13 mouse cellular contexts compared by ENCODE assay signal in the genomic region with DNA sequence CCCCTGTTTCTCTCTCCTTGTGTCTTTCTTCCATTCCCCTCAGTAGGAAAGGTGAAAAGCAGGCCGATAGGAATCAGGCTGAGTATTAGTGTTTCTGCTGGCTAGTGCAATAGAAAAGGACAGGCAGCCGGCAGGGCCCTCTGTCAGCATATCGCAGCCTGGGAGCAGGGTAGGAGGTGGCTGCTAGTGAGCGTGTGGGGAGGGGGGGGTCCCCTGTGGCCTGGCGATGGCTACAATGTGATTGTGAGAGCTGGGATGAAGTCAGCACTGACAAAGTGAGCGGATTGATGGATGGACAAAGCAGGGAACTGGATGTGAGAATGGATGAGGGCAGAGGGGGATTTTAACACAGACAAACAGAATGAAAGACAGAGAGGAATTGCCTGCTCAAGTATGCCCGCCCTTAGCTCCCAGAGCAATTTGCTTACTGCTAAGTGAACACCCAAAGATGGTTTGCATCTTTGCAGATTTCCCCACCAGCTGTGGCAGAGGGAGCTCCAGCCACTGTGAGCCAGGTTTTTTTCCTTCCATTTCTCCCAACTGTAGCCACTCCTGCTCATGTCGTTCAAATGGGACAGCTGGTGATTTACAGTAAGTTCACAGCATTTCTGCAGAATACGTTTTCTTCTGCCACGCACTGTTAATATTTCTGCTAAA.
A peak's percentile ranks its signal among the peaks of the same experiment; 100 is the strongest.
DNase-seq lines count a peak whose midpoint lies in the region; ATAC-seq lines count a peak whose summit lies in the region.
"Had no signal": no experiment of that assay in that cellular context is flagged by ENCODE, and none has a peak within 500 bp of the region (broad histone marks: within the 10 kb centered on the region; RNA-seq: fewer than 3 reads in every experiment).

No protein-coding gene starts in this region.

- no peak overlapping the region for H3K9ac ChIP-seq in midbrain, embryonic 11.5 days (ENCODE audit: low read length)
- H3K9ac ChIP-seq: embryonic facial prominence, embryonic 15.5 days; limb, embryonic 12.5 days had no signal

- no peaks in the 10 kb centered on the region for H3K9me3 ChIP-seq in midbrain, embryonic 11.5 days (ENCODE audit: control insufficient read depth, low read length)
- H3K9me3 ChIP-seq: embryonic facial prominence, embryonic 15.5 days; limb, embryonic 12.5 days had no signal

- no peak overlapping the region; the same call in 1 of the 2 replicates for H3K4me2 ChIP-seq in midbrain, embryonic 11.5 days
- H3K4me2 ChIP-seq: embryonic facial prominence, embryonic 15.5 days; limb, embryonic 12.5 days had no signal

- ATAC-seq in midbrain, embryonic 11.5 days (ENCODE audit: low FRiP score) = peak; percentile 87
- ATAC-seq: Patski had no signal

- no peaks in the 10 kb centered on the region for H3K36me3 ChIP-seq in midbrain, embryonic 11.5 days (ENCODE audit: control insufficient read depth, insufficient read depth, low read length)
- H3K36me3 ChIP-seq: embryonic facial prominence, embryonic 15.5 days; limb, embryonic 12.5 days had no signal

- peak; percentile 2 to 3 for DNase-seq in heart, adult 18-20 months
- no peak for DNase-seq in heart, postnatal 36 days
- DNase-seq in retina, embryonic 14.5 days (ENCODE audit: low spot score) = peak; percentile 25
- no peak for DNase-seq in retina, postnatal 1 day
- peak; percentile 93 for DNase-seq in midbrain, embryonic 11.5 days (ENCODE audit: low spot score, missing footprints)
- no peak for DNase-seq in urinary bladder, postnatal 10 days (ENCODE audit: low spot score)
- no peak for DNase-seq in thymus, postnatal 0 days (ENCODE audit: low spot score)
- DNase-seq in spleen, adult 12 weeks (ENCODE audit: low spot score) = no peak
- DNase-seq: kidney, adult 9 months had no signal

- WGBS in midbrain, embryonic 11.5 days = 28% methylated on average over 10 of the region's 10 CpGs

- no peak overlapping the region; the same call in 1 of the 2 replicates for H3K27ac ChIP-seq in midbrain, embryonic 11.5 days (ENCODE audit: low read depth, low read length)
- H3K27ac ChIP-seq: embryonic facial prominence, embryonic 15.5 days; limb, embryonic 12.5 days had no signal

- no peak overlapping the region for H3K4me3 ChIP-seq in midbrain, embryonic 11.5 days (ENCODE audit: low read depth, low read length)
- H3K4me3 ChIP-seq: embryonic facial prominence, embryonic 15.5 days; limb, embryonic 12.5 days; myocyte had no signal

- no peaks in the 10 kb centered on the region for H3K27me3 ChIP-seq in midbrain, embryonic 11.5 days (ENCODE audit: control insufficient read depth, insufficient read depth, low read length)
- H3K27me3 ChIP-seq: embryonic facial prominence, embryonic 15.5 days; Patski had no signal

- H3K4me1 ChIP-seq in midbrain, embryonic 11.5 days (ENCODE audit: control insufficient read depth, insufficient read depth, low read length) = peaks cover 2% of the 10 kb centered on the region; the same call in 1 of the 2 replicates

- intact Hi-C loops in heart, postnatal 36 days (cut with DNase I) = no loop called here

Comparison
In these comparisons a context has a peak if more than half of its experiments do, and no peak if none do; other contexts are left out.
1. DNase-seq: peak in heart, adult 18-20 months (2 of 2), retina, embryonic 14.5 days (single experiment) and midbrain, embryonic 11.5 days (single experiment); none in heart, postnatal 36 days (0 of 2), retina, postnatal 1 day (single experiment), urinary bladder, postnatal 10 days (single experiment), thymus, postnatal 0 days (single experiment) and spleen, adult 12 weeks (single experiment).